Mouse (Mus musculus) thymus, adult 2 months (tissue): Measurements from ENCODE around the gene Gprasp2.

Source experiments
- CTCF ChIP-seq: fragments of 200-500 bp; IDR thresholded peaks from 2 replicates; pipeline ENCODE4 v1.5.1; 2012; ENCODE audit warnings: mild to moderate bottlenecking, control low read depth, low read length, moderate library complexity, borderline replicate concordance; ENCODE audit not compliant: control insufficient read depth, poor library complexity, insufficient read depth; ENCODE audit errors: extremely low read depth
- POLR2A ChIP-seq: fragments of 200-500 bp; IDR thresholded peaks from 2 replicates; pipeline ENCODE4 v1.6.1; 2012; ENCODE audit warnings: mild to moderate bottlenecking, low read length, control low read depth, moderate library complexity; ENCODE audit not compliant: control insufficient read depth, poor library complexity, insufficient read depth; ENCODE audit errors: extremely low read depth

DNA sequence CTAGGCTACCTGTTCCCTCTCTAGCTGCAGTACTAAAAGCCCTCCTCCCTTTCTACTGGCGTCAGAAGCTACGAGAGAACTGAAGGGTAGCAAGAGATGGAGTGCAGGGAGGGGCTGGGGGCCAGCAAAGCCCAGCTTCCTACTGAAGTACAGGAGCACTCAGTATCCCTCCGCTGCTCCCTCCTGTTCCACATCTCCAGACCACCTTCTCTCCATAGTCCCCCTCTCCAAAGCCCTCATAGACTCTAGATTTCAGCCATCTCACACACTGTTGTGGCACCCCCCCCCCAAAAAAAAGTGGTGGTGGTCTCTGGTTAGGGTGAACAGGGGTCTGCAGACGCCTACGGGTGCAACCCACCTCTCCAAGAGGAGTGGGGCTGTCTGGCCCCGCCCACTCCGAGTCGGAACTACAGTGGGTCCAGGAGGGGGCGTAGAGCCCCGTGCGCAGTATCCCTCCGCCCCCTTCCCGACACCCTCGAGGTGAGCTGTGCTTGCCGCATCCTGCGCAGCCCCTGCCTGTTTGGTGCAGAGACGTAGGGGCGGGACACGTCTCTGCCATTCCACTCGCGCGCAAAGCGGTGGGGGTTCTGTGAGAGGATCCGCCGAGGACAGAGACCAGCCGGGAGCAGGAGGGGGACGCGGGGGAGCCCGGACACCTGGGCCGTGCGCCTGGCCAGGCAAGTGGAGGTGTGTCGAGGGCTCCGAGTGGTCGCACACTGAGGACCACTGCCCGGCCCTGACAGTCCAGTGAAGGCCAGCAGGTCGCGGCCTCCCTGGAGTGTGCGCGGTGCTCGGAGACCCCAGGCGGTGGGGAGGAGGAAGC is 46.8 kb downstream of the Gprasp2 start:
- no peak for TF ChIP-seq CTCF
- peak; percentile 30; the same call in 1 of the 2 replicates for TF ChIP-seq POLR2A
